Mouse (Mus musculus): Measurements from ENCODE around the gene Lyrm4. TPM values are rescaled to one million over a fixed set of nuclear protein-coding genes. Genes with fewer than 3 reads are reported as not detected.

The Lyrm4 gene
- 10 to 100 TPM; 14.1 to 15.2 TPM for total RNA-seq (2021)
- long read RNA-seq, experiment 1, transcript Lyrm4-201 (3 exons, 2,086 nt) = major isoform, 18 of 68 reads
- long read RNA-seq, experiment 1, partial matches to known transcripts = 0 of 68 reads
- long read RNA-seq, experiment 1, other reads (novel, unspliced or antisense) = 50 of 68 reads
- long read RNA-seq, experiment 2, transcript Lyrm4-201 (3 exons, 2,086 nt) = major isoform, 11 of 37 reads
- long read RNA-seq, experiment 2, partial matches to known transcripts = 0 of 37 reads
- long read RNA-seq, experiment 2, other reads (novel, unspliced or antisense) = 26 of 37 reads

GRCm38 (mm10) chr13:36117143-36118014, at the start of gene Lyrm4, which contains the start of gene Fars2:
Gene Lyrm4, minus strand, starts transcription at chr13:36117526.
Gene Fars2, plus strand, starts transcription at chr13:36117412.
- peak; percentile 99 for DNase-seq

DNA sequence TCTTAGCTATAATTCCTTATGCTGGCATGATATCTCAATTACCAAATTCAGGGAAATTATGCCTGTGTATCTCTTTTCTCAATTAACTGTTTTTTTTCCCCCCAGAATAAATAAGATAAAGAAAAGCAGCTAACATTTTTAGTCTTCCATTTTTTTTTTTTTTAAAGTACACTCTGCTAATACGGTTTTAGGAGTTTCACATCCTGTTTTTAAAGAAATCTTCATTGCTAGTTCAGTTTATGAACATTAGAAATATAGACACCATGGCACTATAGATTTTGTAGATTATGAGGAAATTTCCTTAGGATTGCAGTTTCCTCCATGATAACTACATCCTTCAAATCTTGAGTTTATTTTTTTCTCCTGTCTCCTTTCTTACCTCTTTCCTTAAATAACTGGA, 46.6 kb upstream of the Lyrm4 start:
- DNase-seq = no peak

DNA sequence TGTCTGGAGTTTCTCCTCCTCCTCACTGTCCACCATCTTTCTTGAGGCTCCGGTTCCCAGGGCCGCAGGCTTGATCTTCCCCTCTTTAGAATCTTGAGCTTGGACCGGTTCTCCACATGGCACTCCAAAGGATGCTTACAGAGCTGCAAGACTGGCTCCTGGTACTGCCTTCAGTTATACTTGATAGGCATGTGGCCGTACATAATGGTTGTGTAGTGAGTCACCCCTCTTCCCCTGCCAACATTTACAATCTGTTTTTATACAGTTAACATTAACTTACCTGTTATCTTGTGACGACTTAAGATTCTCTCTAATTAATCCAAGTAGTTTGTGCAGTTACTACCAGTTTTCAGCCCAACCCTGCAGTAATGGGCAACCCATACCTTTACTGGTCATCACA, 46.1 kb upstream of the Lyrm4 start:
- no peak for DNase-seq

DNA sequence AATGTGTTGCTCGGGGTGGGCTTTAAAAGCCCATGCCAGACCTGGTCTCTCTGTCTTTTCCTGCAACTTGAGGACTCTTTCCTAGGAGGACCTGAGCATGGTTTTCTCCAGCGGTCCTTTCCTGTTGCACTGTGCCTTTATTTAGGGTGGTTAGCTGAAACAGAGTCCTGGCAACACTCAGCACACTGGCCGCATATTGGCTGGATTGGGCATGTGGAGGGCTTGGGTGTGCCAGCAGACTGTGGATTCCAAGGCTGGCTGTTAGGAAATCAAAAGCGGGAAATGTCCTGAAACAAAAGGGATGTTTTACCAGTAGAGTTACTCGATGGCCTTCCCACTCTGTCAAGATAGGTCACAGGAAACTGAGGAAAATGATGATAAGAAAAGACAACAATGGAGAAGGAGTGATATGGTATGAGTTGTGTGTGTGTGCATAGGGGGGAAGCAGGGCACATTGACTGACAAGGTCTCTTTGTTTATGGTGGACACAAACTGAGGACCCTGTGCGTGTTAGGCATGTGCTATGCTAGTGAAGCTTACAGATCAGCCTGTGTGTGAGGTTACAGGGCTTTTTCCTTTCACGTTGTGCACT, 39.1 kb upstream of the Lyrm4 start:
- DNase-seq = peak; percentile 43

DNA sequence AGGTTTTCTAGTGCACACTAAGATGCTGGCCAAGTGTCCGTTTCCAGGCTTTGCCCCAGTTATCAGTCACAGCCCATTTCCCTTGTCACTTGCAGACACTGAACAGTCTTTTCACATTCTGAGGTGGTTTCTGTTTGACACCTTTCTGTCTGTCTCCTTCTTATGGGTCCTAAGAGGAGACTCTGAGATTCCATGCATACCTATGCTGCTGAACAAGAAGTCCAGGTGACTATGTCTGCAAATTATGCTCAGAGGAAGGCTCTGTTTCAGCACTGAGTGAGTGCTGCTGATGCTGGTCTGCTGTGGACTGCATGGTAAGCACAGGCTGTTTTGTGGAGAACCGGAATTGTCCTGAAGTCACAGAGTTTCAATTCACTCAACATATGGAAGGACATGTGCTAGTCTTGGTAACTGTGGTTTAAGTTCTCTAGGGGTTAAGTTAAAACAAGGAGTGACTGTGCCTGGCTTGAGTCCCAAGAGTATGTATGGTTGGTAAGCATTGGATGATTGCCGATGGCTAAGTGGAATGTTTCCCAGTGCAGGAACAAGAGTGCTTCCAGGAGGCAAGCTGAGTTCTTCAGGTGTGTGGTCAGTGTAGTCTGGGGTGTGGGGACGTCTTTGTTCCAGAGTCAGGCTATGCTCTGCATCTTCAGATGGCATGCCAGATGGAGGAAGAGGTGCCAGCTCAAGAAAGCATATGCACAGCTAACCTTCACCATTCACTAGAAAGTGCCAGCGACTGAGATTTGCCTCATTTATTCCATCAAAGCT, 35.6 kb upstream of the Lyrm4 start:
- no peak for DNase-seq

DNA sequence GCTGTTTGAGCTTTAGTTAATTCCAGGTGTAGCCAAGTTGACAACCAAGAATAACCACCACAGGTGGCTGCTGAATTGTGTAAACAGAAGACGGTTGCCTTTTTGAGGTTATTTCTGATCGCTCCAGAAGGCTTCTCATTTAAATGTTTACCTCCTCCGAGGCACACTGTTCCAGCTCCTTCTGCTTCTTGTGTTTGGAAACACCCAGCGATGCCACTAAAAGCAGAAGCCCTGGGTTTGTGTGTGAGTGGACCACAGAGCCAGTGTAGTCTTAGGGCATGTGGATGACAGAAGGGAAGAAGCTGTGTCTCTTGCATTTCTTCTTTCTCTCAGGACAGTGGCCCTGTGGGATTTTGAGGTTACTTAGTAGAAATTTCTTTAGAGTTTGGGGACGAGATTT, 32.9 kb upstream of the Lyrm4 start:
- DNase-seq = no peak

DNA sequence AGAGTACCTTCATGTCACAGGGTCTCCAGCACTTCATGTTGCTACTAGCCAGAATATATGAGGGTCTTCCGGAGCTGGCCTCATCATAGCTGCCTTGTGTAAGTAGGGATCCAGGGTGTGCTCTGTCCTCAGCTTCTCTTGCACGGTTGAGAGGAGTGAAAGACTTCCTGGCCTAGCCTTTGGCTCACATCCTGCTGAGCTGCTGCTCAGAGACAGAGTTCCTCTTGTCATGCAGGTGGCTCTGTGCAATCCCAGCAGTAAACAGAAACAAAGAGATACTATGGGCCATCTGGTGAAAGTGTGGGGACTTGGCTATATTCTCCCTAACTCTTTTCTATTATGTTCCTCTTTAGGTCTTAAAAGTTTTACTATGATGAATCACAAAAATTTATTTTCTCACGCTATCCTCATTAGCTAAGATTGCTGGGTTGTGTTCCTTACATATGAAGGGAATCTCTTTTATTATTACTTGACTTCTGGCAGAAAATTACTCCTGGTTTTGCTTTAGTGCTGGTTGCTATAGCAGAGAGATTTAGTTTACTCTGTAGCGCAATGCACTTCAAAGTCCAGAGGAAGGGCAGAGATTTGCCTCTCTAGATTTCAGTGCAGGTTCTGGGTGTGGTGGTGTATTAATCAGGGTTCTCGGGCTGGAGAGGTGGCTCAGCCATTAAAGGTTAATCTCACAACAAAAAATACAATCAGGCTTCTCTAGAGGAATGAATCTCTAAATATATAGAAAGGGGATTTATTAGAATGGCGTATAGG, 32.0 kb upstream of the Lyrm4 start:
- no peak for DNase-seq

GRCm38 (mm10) chr13:36145601-36146000, 28.3 kb upstream of the Lyrm4 start:
- DNase-seq = no peak

- DNase-seq = no peak
Observed at GRCm38 (mm10) chr13:36140247-36141016, 23.1 kb upstream of the Lyrm4 start.

- no peak for DNase-seq
Observed at GRCm38 (mm10) chr13:36139703-36140102, 22.4 kb upstream of the Lyrm4 start.

DNA sequence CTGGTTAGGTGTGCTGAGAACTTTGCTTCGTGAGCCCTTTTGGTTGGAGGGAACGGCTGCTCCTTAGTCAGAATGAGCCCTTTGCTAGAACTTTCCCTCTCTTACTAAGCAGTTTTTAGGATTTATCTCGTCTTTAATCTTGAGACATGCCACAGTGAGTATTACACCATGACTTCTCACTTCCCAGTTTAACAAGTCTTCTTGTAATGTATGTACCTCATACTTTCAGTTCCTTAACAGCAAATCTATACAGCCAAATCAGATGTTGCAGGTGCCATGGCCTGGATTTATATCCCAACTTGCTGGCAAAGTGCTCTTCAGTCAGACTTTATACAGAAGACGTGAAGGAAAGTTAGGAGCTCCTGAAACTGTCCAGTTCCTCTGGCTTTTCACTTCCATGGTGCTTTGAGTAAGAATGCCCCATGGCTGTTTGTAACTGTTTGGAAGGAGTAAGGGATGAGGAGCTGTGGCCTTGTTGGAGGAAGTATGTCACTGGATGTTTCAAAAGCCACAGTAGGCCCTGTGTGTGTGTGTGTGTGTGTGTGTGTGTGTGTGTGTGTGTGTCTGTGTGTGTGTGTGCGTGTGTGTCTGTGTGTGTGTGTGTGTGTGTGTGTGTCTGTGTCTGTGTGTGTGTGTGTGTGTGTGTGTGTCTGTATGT, 14.8 kb upstream of the Lyrm4 start:
- no peak for DNase-seq

- peak; percentile 38 for DNase-seq
Observed at GRCm38 (mm10) chr13:36131401-36131800, 14.1 kb upstream of the Lyrm4 start.

GRCm38 (mm10) chr13:36129360-36130054, 12.2 kb upstream of the Lyrm4 start:
- no peak for DNase-seq

- DNase-seq = no peak
Observed at GRCm38 (mm10) chr13:36120606-36121005, 3.3 kb upstream of the Lyrm4 start.

DNA sequence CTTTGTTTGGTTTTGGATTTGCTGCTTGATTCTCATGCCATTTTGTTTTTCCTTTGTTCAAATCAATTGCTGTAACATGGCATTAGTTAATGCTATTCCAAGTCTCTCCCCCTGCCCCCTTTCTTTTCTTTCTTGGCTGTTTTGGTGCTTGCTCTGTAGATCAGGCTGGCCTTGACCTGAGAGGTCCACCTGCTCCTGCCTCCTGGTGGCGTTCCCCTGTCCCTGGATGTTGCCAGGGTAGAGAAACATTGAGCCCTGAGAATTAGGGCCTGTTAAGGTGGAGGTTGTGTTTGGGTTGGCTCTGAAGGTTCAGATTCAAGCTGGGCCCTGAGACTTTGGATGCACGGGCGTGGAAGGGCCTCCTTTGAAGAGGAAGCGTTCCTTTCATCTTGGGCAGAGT, 2.4 kb upstream of the Lyrm4 start:
- no peak for DNase-seq

DNA sequence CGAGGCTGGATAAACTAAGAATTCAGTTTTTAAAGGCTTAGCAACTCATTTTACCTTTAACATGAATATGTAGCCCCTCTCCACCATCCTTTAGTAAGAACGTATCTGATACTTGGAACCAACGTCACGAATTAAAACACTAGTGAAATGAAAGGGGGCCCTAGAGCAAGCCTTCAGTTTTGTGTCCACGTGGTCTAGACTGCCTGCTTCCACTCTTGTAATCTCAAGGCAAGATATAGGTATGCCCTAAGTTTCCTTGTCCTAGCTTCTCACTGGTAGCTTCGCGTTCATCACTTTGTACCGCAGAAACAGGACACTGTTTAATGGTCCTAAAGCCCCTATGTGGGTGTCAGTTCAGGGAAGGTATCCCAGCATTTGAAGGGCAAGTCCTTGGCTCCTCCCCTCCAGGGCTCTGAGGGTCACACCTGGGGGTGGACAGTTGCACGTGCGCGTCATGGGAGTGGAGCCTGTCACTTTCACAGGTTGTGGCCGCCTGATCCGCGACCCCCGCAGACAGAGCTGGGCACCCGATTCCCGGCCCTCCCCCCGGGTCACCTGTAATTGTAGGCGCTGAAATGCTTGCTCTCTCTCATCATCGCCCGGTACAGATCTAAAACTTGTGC, 695 bp downstream of the Lyrm4 start:
- DNase-seq = peak; percentile 37

DNA sequence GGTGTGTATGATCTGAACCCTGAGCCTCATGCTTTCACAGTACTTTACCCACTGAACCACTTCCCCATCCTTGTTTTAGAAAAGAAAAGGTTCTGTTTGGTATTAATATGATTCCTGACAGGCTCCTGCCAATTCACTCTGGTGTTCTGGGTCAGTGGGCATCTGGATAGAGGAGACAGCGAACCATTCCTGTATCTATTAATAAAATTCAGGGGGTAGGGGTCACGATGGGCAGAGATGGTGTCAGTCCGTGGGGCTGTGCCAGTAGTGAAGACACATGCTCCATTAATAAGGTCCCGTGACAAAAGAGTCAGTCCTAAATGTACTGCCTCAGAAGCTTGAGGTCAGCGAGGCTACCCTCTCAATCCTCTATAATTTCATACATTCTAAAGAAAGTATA, 4.1 kb downstream of the Lyrm4 start:
- DNase-seq = no peak

DNA sequence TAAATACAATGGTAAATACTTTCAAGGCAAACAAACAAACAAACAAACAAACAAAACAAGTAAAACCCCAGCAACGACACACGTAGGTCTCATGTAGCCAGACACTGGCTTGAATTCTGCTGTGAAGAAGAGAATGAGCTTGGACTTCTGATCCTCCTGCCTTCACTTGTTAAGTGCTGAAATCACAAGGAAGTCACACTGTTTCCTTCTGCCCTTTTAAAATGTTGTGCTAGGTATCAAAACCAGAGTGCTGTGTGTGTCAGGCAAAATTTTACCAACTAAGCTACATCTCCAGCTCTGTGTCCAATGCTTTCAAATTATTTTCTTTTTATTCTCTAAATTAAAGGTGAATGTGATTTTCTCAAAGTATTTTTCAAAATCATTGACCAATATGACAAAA, 6.0 kb downstream of the Lyrm4 start:
- no peak for DNase-seq

DNA sequence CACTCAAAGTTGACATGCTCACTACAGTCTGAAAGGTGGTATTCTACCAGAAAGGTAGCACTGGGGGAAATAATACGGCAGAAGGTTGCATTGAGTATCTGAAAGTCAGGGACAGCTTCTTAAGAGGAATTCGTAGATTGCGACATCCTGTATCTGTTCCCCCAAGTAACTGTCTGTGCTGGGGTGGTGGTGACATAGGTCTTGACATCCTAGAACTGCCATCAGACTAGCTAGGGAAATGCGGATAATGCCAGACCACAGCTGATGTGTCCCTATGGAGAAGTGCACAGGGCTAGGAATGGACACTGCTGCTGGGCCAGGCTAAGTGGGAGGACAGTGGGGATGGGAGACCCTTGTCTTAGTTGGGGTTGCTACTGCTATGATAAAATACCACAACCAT, 8.8 kb downstream of the Lyrm4 start:
- no peak for DNase-seq

All from adrenal gland, postnatal 10 days (tissue).